Mouse (Mus musculus) lung, postnatal 0 days (tissue): Measurements from ENCODE around the gene Clk1.

ENCODE experiments used
- CTCF ChIP-seq: IDR thresholded peaks from 2 replicates; pipeline ENCODE4 v1.5.1; 2016; ENCODE audit warnings: antibody characterized with exemption, mild to moderate bottlenecking
- EP300 ChIP-seq: IDR thresholded peaks from 2 replicates; pipeline ENCODE4 v1.6.1; 2016; ENCODE audit warnings: antibody characterized with exemption, mild to moderate bottlenecking, control low read depth

- TF ChIP-seq CTCF (no peak), EP300 (no peak)
Measured at GRCm38 (mm10) chr1:58465561-58465960, 41.7 kb upstream of the Clk1 start.
